Comparison of ENCODE assay signal across 9 mouse cellular contexts in genomic region chr10:94562188-94562587, GRCm38 (mm10).
DNase-seq lines count a peak whose midpoint lies in the region; ATAC-seq and TF ChIP-seq lines count a peak whose summit lies in the region.
"Had no signal": no experiment of that assay in that cellular context is flagged by ENCODE, and none has a peak within 500 bp of the region (broad histone marks: within the 10 kb centered on the region; RNA-seq: fewer than 3 reads in every experiment).

No protein-coding gene starts in this region.

- no peak overlapping the region for H3K4me3 ChIP-seq in layer of hippocampus, adult 2 months
- no peak overlapping the region for H3K4me3 ChIP-seq in forebrain, embryonic 12.5 days (replicated peaks)
- H3K4me3 ChIP-seq: midbrain, embryonic 10.5 days had no signal

- peaks cover 14% of the 10 kb centered on the region for H3K4me1 ChIP-seq in forebrain, embryonic 12.5 days

- no peak overlapping the region for H3K4me2 ChIP-seq in forebrain, embryonic 12.5 days

- no peak for ATAC-seq in forebrain, embryonic 12.5 days (ENCODE audit: low FRiP score)

- DNase-seq in adrenal gland, postnatal 10 days: peak; percentile 66
- no peak for DNase-seq in adrenal gland, adult 8-10 months
- DNase-seq in layer of hippocampus, adult 2 months (ENCODE audit: low spot score in 2 of 2): no peak
- no peak for DNase-seq in layer of hippocampus, adult 9-11 months
- DNase-seq in ZHBTc4 (ENCODE audit: low read depth, low spot score): peak; percentile 33
- peak; percentile 76 for DNase-seq in retina, embryonic 14.5 days (ENCODE audit: low spot score)
- DNase-seq in embryo, embryonic 11 days: no peak

- H3K36me3 ChIP-seq in forebrain, embryonic 12.5 days (replicated peaks): no peaks in the 10 kb centered on the region
- H3K36me3 ChIP-seq: midbrain, embryonic 10.5 days had no signal

- no peak overlapping the region for H3K9ac ChIP-seq in forebrain, embryonic 12.5 days

- no peaks in the 10 kb centered on the region for H3K27me3 ChIP-seq in forebrain, embryonic 12.5 days

- 21% methylated on average over 1 of the region's 1 CpGs for WGBS in forebrain, embryonic 12.5 days

- H3K9me3 ChIP-seq in forebrain, embryonic 12.5 days: no peaks in the 10 kb centered on the region
- H3K9me3 ChIP-seq: midbrain, embryonic 10.5 days had no signal

- peak; percentile 71 for TF ChIP-seq CTCF in layer of hippocampus, adult 2 months (conservative IDR thresholded peaks at IDR 0.05)

- no peak overlapping the region for H3K27ac ChIP-seq in layer of hippocampus, adult 2 months
- no peak overlapping the region for H3K27ac ChIP-seq in forebrain, embryonic 12.5 days
- H3K27ac ChIP-seq: midbrain, embryonic 10.5 days had no signal

Comparison
In these comparisons a context has a peak if more than half of its experiments do, and no peak if none do; other contexts are left out.
1. DNase-seq: peak in adrenal gland, postnatal 10 days (single experiment), ZHBTc4 (single experiment) and retina, embryonic 14.5 days (single experiment); none in adrenal gland, adult 8-10 months (single experiment), layer of hippocampus, adult 2 months (0 of 2), layer of hippocampus, adult 9-11 months (single experiment) and embryo, embryonic 11 days (single experiment).